Mouse (Mus musculus) olfactory bulb, adult 2 months (tissue): Measurements from ENCODE around the gene Tepsin.

ENCODE experiments used
- CTCF ChIP-seq: fragments of 200-500 bp; IDR thresholded peaks from 2 replicates; pipeline ENCODE4 v1.5.1; 2012; ENCODE audit warnings: low read depth, mild to moderate bottlenecking, low read length, moderate library complexity; ENCODE audit not compliant: insufficient read depth
- POLR2A ChIP-seq: fragments of 200-500 bp; IDR thresholded peaks from 2 replicates; pipeline ENCODE4 v1.6.1; 2012; ENCODE audit warnings: mild to moderate bottlenecking, low read depth, low read length, moderate library complexity; ENCODE audit not compliant: insufficient read depth

- no peak for TF ChIP-seq POLR2A
- no peak for TF ChIP-seq CTCF
Observed at GRCm38 (mm10) chr11:120107796-120108195, 9.3 kb upstream of the Tepsin start.
